Mouse (Mus musculus): ENCODE data around the gene Rhot1. TPM values are rescaled to one million over a fixed set of nuclear protein-coding genes. Genes with fewer than 3 reads are reported as not detected.
A peak's percentile ranks its signal among the peaks of the same experiment; 100 is the strongest.
"Not testable (repeated sequence)": the region's sequence is repeated elsewhere in the genome, so short reads cannot be mapped to it uniquely, and the experiment has no call there.

The Rhot1 gene
- polyA plus RNA-seq, 1 experiment from 2014 or later: 57.6 TPM

DNA sequence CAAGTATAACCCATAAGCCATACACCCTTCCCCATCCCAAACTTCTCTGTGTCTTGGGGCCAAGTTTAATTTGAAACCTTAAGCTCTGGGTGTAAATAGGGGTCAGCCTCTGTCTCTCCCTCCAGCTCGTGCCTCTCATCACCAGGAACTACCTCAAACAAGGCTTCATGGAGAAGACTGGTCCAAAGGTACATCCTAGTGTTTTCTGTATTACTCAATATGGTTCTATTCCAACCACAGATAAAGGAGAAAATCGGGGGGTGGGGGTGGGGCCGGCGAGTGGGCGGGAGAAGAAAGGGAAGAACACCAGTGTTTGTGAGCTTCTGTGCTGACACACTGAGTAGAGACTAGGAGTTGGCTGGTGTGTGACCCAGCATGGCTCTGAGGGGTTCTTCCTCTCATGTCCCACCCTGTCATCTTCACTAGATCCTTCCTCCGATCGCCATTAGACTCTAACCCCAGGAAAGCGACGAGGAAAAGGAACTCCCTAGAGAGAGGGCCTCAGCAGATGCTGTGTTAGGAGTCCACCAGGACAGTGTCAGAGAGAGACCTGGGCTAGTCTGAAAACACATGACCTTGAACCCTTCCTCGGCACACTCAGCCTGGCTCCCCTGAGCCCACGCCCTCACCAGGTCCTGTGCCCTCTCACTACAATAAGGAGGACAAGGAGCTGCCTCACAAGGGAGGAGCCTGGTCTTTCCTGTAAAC, 34.7 kb upstream of the Rhot1 start:
- no peak overlapping the region for H3K4me2 ChIP-seq (replicated peaks; ENCODE audit: low read depth, low read length)
- H3K9ac ChIP-seq (replicated peaks; ENCODE audit: low read length): no peak overlapping the region
- 81% methylated on average over 11 of the region's 11 CpGs for WGBS
- no peaks in the 10 kb centered on the region for H3K27me3 ChIP-seq (ENCODE audit: insufficient read depth, low read length)
- H3K4me3 ChIP-seq (ENCODE audit: low read length): no peak overlapping the region
- no peaks in the 10 kb centered on the region for H3K4me1 ChIP-seq (ENCODE audit: insufficient read depth, low read length)
- no peak for ATAC-seq (ENCODE audit: low FRiP score, low TSS enrichment)
- no peak overlapping the region for H3K27ac ChIP-seq (ENCODE audit: low read length)
- no peaks in the 10 kb centered on the region for H3K9me3 ChIP-seq (ENCODE audit: low read length)
- H3K36me3 ChIP-seq (ENCODE audit: insufficient read depth, low read length): no peaks in the 10 kb centered on the region

DNA sequence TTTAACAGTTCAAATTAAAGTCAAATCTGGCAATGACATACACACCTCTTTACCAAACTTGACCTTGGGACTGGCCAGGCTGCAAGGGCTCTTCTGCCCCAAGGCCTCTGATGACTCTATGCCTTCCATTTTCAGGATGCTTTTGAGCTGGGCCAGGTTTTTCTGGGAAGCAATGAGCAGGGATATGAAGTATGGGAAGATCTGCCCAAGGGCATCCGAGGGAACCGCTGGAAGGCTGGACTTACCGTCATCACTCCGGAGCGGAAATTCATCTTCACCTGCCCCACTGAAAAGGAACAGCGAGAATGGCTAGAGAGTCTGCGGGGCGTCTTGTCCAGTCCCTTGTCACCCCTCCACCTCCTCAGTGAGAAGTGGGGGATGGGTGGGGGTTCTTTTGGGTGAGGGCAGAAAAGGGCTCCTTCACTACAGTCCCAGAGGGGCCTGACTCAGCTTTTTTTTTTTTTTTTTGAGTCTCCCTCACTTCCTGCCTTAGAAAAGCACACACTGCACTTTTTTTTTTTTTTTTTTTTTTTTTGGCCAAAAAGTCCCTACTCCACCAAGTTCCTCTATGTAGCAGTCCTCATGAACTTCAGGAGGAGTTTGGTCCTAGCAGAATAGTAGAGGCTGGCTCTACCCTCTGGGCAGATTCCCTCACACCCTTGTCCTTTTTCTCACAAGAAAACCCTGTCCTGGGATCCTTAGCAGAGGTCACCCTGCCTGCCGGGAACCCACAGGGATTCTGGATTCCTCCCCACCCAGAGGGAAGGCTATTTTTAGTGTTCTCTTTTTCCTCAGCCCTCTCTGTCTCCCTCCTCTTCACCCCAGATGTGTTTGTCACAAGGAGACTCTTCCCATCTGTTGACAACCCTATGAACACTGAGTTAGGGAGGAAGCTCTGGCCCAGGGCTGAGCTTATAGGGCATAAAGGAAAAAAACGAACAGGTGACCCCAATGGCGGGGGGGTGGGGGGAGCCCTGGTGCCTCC, 31.6 kb upstream of the Rhot1 start:
- H3K9me3 ChIP-seq (ENCODE audit: low read length): no peaks in the 10 kb centered on the region
- H3K36me3 ChIP-seq (ENCODE audit: insufficient read depth, low read length): no peaks in the 10 kb centered on the region
- 79% methylated on average over 11 of the region's 11 CpGs for WGBS
- no peak for ATAC-seq (ENCODE audit: low FRiP score, low TSS enrichment)
- no peaks in the 10 kb centered on the region for H3K27me3 ChIP-seq (ENCODE audit: insufficient read depth, low read length)
- no peak overlapping the region for H3K4me2 ChIP-seq (replicated peaks; ENCODE audit: low read depth, low read length)
- no peaks in the 10 kb centered on the region for H3K4me1 ChIP-seq (ENCODE audit: insufficient read depth, low read length)
- no peak overlapping the region for H3K9ac ChIP-seq (replicated peaks; ENCODE audit: low read length)
- no peak overlapping the region for H3K27ac ChIP-seq (ENCODE audit: low read length)
- H3K4me3 ChIP-seq (ENCODE audit: low read length): no peak overlapping the region

DNA sequence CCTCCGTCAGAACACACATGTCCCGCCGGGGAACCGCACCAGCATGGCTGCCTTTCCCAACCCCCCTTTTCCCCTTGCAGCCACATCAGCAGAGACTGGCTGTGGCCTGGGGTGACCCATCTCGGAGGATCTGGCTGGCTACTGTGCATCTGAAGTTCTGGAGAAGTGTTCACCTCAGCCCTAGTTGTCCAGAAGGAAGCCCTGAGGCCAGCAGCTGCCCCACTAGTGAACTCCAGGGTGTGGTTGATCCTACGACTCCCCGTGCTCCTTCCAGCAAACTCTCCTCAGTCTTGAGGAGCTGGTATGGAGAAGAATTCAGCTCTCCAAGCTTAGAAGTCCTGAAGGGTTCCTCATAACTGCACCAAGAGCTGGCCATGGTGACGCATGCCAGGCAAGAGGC, 30.5 kb upstream of the Rhot1 start:
- no peak overlapping the region for H3K27ac ChIP-seq (ENCODE audit: low read length)
- WGBS: 78% methylated on average over 8 of the region's 8 CpGs
- H3K9me3 ChIP-seq (ENCODE audit: low read length): no peaks in the 10 kb centered on the region
- no peak overlapping the region for H3K9ac ChIP-seq (replicated peaks; ENCODE audit: low read length)
- no peaks in the 10 kb centered on the region for H3K36me3 ChIP-seq (ENCODE audit: insufficient read depth, low read length)
- H3K4me1 ChIP-seq (ENCODE audit: insufficient read depth, low read length): no peaks in the 10 kb centered on the region
- H3K4me3 ChIP-seq (ENCODE audit: low read length): no peak overlapping the region
- no peak overlapping the region for H3K4me2 ChIP-seq (replicated peaks; ENCODE audit: low read depth, low read length)
- no peak for ATAC-seq (ENCODE audit: low FRiP score, low TSS enrichment)
- H3K27me3 ChIP-seq (ENCODE audit: insufficient read depth, low read length): no peaks in the 10 kb centered on the region

GRCm38 (mm10) chr11:80181021-80181749, 27.6 kb upstream of the Rhot1 start:
- H3K4me3 ChIP-seq (ENCODE audit: low read length): no peak overlapping the region
- peaks cover 9% of the 10 kb centered on the region for H3K4me1 ChIP-seq (ENCODE audit: insufficient read depth, low read length)
- H3K9ac ChIP-seq (replicated peaks; ENCODE audit: low read length): no peak overlapping the region
- no peak overlapping the region for H3K27ac ChIP-seq (ENCODE audit: low read length)
- H3K4me2 ChIP-seq (replicated peaks; ENCODE audit: low read depth, low read length): no peak overlapping the region
- 67% methylated on average over 5 of the region's 5 CpGs for WGBS
- no peak for ATAC-seq (ENCODE audit: low FRiP score, low TSS enrichment)
- no peaks in the 10 kb centered on the region for H3K9me3 ChIP-seq (ENCODE audit: low read length)
- H3K27me3 ChIP-seq (ENCODE audit: insufficient read depth, low read length): no peaks in the 10 kb centered on the region
- H3K36me3 ChIP-seq (ENCODE audit: insufficient read depth, low read length): no peaks in the 10 kb centered on the region

DNA sequence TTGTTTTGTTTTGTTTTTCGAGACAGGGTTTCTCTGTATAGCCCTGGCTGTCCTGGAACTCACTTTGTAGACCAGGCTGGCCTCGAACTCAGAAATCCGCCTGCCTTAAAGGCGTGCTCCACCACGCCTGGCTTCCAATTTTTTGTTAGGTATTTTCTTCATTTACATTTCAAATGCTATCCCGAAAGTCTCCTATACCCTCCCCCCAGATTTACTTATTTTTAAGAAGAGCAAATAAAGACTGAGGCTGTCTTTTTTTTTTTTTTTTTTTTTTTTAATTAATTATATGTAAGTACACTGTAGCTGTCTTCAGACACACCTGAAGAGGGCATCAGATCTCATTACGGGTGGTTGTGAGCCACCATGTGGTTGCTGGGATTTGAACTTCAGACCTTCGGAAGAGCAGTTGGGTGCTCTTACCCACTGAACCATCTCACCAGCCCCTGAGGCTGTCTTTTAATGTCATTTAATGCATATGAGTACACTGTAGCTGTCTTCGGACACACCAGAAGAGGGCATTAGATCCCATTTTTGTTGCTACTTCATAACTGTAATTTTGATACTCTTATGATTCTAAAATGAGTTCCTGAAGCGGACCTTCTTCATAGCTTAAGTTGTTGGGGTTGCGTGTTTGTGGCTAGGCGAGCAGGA, 25.6 kb upstream of the Rhot1 start:
- not testable (repeated sequence) for H3K36me3 ChIP-seq (ENCODE audit: insufficient read depth, low read length); H3K9me3 ChIP-seq (ENCODE audit: low read length); H3K4me1 ChIP-seq (ENCODE audit: insufficient read depth, low read length); H3K27me3 ChIP-seq (ENCODE audit: insufficient read depth, low read length)
- 40% methylated on average over 12 of the region's 12 CpGs for WGBS
- Histone ChIP-seq H3K9ac (replicated peaks; ENCODE audit: low read length) (peak overlapping the region; percentile 92), H3K27ac (ENCODE audit: low read length) (peak overlapping the region; percentile 91), H3K4me3 (ENCODE audit: low read length) (peak overlapping the region; percentile 79), H3K4me2 (replicated peaks; ENCODE audit: low read depth, low read length) (peak overlapping the region; percentile 68)
- peak; percentile 76; the same call in 1 of the 2 replicates for ATAC-seq (ENCODE audit: low FRiP score, low TSS enrichment)

DNA sequence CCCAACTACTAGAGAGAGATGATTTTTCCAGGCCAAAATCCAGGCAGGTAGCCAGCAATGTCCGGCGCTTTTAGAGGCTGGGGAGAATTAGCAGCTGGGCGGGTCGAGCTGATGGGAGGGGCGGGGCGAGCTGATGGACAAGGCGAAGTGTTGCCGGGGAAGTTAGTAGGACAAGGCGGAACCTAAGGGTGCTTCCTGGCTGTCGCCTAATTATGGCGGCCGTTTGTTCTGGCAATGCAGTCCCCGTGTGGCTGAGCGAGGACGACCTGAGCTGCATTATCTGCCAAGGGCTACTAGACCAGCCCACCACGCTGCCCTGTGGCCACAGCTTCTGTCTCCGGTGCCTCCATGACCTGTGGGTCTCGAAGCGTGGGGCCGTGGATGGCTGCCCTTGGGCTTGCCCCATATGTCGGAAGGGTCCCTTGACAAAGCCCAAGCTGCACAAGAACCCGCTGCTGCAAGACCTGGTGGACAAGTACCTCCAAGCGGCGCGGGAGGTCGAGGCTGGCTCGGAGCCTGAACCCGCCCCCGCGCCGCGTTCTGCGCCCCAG, 25.0 kb upstream of the Rhot1 start, which contains the start of gene Rnf135:
TSS of gene Rnf135 (plus strand) at position 147 of the 551 bp plus-strand sequence.
- Histone ChIP-seq H3K4me2 (replicated peaks; ENCODE audit: low read depth, low read length) (peak within 1 kb of the TSS; percentile 68), H3K27ac (ENCODE audit: low read length) (peak within 1 kb of the TSS; percentile 91), H3K9ac (replicated peaks; ENCODE audit: low read length) (peak within 1 kb of the TSS; percentile 92), H3K4me1 (ENCODE audit: insufficient read depth, low read length) (peaks cover 9% of the 10 kb centered on the region), H3K4me3 (ENCODE audit: low read length) (peak within 1 kb of the TSS; percentile 79), H3K27me3 (ENCODE audit: insufficient read depth, low read length) (no peaks in the 10 kb centered on the region), H3K36me3 (ENCODE audit: insufficient read depth, low read length) (no peaks in the 10 kb centered on the region), H3K9me3 (ENCODE audit: low read length) (no peaks in the 10 kb centered on the region)
- 2% methylated on average over 33 of the region's 33 CpGs for WGBS
- peak; percentile 98 for ATAC-seq (ENCODE audit: low FRiP score, low TSS enrichment)

DNA sequence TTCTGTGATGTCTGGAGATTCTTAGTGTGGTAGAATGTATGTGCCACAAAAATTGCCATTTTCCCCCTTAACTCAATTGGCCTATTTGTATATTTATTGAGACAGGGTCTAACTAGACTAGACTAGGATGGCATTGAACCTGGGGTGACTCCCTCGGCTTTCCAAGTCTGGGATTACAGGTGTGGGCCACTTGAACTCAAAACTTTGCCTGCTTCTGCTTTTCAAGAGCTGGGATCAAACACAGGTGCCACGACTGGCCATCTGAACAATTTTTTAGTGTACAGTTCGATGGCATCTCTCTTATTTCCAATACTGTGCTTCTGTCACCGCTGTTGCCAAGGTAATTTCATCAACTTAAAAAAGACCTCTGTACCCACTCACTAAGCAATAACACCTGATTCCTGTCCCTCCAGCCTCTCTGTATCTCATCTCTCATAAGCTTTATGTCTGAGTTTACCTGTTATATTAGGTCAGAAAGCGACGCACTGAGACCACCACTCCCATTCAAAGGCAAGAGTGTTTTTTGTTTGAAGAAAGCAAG, 24.2 kb upstream of the Rhot1 start:
- peak overlapping the region; percentile 92 for H3K9ac ChIP-seq (replicated peaks; ENCODE audit: low read length)
- peak overlapping the region; percentile 91; the same call in 1 of the 2 replicates for H3K27ac ChIP-seq (ENCODE audit: low read length)

GRCm38 (mm10) chr11:80185441-80185976, 23.3 kb upstream of the Rhot1 start:
- not testable (repeated sequence) for H3K36me3 ChIP-seq (ENCODE audit: insufficient read depth, low read length); H3K9ac ChIP-seq (replicated peaks; ENCODE audit: low read length); H3K27ac ChIP-seq (ENCODE audit: low read length); H3K9me3 ChIP-seq (ENCODE audit: low read length); H3K4me1 ChIP-seq (ENCODE audit: insufficient read depth, low read length); H3K27me3 ChIP-seq (ENCODE audit: insufficient read depth, low read length); H3K4me3 ChIP-seq (ENCODE audit: low read length); ATAC-seq (ENCODE audit: low FRiP score, low TSS enrichment)
- 61% methylated on average over 5 of the region's 5 CpGs for WGBS
- peak overlapping the region; percentile 2; the same call in 1 of the 2 replicates for H3K4me2 ChIP-seq (replicated peaks; ENCODE audit: low read depth, low read length)

More for the DNA sequence above, 24.2 kb upstream of the Rhot1 start:
- H3K27me3 ChIP-seq (ENCODE audit: insufficient read depth, low read length): no peaks in the 10 kb centered on the region
- ATAC-seq (ENCODE audit: low FRiP score, low TSS enrichment): no peak
- no peaks in the 10 kb centered on the region for H3K9me3 ChIP-seq (ENCODE audit: low read length)
- WGBS: 88% methylated on average over 6 of the region's 6 CpGs
- H3K36me3 ChIP-seq (ENCODE audit: insufficient read depth, low read length): no peaks in the 10 kb centered on the region
- peaks cover 9% of the 10 kb centered on the region for H3K4me1 ChIP-seq (ENCODE audit: insufficient read depth, low read length)
- H3K4me2 ChIP-seq (replicated peaks; ENCODE audit: low read depth, low read length): peak overlapping the region; percentile 68
- peak overlapping the region; percentile 79 for H3K4me3 ChIP-seq (ENCODE audit: low read length)

All from kidney, embryonic 16.5 days (tissue).